Mouse (Mus musculus): ENCODE results near the gene Aox4.

- TF ChIP-seq CTCF (IDR thresholded peaks at IDR 0.05; ENCODE audit: control insufficient read depth, insufficient read depth, low read length) (no peak), POLR2A (IDR thresholded peaks at IDR 0.05; ENCODE audit: borderline replicate concordance, control insufficient read depth, low read depth, low read length) (no peak)
These were observed 50.1 kb downstream of the Aox4 start for GRCm38 (mm10) chr1:58260311-58260710.
